Mouse (Mus musculus): ENCODE results near the gene Nipal1. TPM values are rescaled to one million over a fixed set of nuclear protein-coding genes. Genes with fewer than 3 reads are reported as not detected.

The Nipal1 gene
- total and polyA plus RNA-seq, 3 experiments: not detected

DNA sequence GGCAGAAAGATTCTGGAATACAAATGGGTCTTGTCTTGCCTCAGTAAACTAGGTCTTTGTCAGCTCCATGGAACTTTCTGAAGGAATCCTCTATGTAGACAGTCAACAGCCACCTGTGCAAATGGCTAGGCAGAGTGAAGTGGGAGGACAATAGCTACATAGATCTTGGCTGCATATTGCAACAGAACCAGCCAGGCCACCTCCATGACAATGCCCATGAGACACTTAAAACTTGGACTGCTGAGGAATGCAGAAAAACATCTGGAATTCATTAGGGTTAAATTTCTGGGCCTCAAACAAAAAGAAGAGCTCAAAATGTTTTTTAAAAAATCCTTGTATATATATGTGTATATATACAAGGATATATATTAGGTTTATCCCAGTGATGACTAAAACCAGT is 54.6 kb downstream of the Nipal1 start:
- H3K4me2 ChIP-seq (ENCODE audit: insufficient read depth, low read depth, poor library complexity, severe bottlenecking): no peak overlapping the region
- dilution Hi-C loops (cut with MboI; ENCODE audit: extremely low pct_ligation_motif_present, extremely low pct_unique_long_range_greater_than_20kb, low sequenced_read_pairs): no loop called here

DNA sequence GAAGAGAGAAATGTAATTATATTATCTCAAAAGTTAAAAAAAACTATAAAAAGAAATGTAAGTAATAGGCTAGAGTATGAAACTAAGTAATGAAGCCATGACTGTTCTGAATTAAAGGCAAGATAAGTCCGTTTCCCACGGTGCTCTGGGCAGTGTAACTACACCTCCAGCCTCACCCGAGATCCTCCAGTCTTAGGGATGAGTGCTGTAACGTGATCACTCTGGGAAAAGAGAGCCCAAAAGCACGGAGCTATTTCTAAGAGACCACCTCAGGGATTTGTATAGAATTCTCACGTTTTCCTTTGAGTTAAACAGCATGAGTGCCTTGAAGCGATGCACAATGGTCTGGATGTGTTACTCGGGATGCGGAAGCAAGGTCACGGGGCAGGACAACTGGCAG is 58.5 kb downstream of the Nipal1 start:
- no peaks in the 10 kb centered on the region for H3K79me2 ChIP-seq (replicated peaks; ENCODE audit: control insufficient read depth, extremely low read depth, insufficient read depth, poor library complexity, severe bottlenecking)
- H3K4me3 ChIP-seq (replicated peaks in 1 of 3; ENCODE audit: low read depth in 2 of 3, low read length in 2 of 3, poor library complexity in 1 of 3): no peak overlapping the region
- H3K27me3 ChIP-seq (replicated peaks): no peaks in the 10 kb centered on the region
- no peak overlapping the region for H3K4me2 ChIP-seq (ENCODE audit: insufficient read depth, low read depth, poor library complexity, severe bottlenecking)
- H3K4me1 ChIP-seq (ENCODE audit: control insufficient read depth in 1 of 2, insufficient read depth in 2 of 2): no peaks in the 10 kb centered on the region
- H3K9me3 ChIP-seq (replicated peaks; ENCODE audit: low read length): peaks cover 3% of the 10 kb centered on the region
- TF ChIP-seq IRF4 (IDR thresholded peaks at IDR 0.05; ENCODE audit: low read depth, low read length) (no peak), NELFE (IDR thresholded peaks at IDR 0.05; ENCODE audit: low read depth, low read length) (no peak), ZMIZ1 (IDR thresholded peaks at IDR 0.05; ENCODE audit: low read depth, low read length) (no peak), E2F4 (IDR thresholded peaks at IDR 0.05; ENCODE audit: insufficient replicate concordance, low read depth, low read length) (no peak), HCFC1 (IDR thresholded peaks at IDR 0.05; ENCODE audit: low read depth, low read length) (no peak), CHD1 (IDR thresholded peaks at IDR 0.05; ENCODE audit: low read depth, low read length) (no peak), SMC3 (IDR thresholded peaks at IDR 0.05; ENCODE audit: low read depth, low read length) (no peak), ETS1 (conservative IDR thresholded peaks at IDR 0.05; ENCODE audit: low read depth, low read length) (no peak)
- no peaks in the 10 kb centered on the region for H3K36me3 ChIP-seq (replicated peaks in 1 of 2; ENCODE audit: control insufficient read depth in 1 of 2, insufficient read depth in 1 of 2, low read length in 1 of 2)
- in situ Hi-C loops (cut with MboI; ENCODE audit: low pct_ligation_motif_present, low pct_unique_long_range_greater_than_20kb, low sequenced_read_pairs): loop anchor here (25.0 kb wide), 1 partner anchor 369 kb away; no protein-coding TSS in a partner anchor
- dilution Hi-C loops (cut with MboI; ENCODE audit: extremely low pct_ligation_motif_present, extremely low pct_unique_long_range_greater_than_20kb, low sequenced_read_pairs): no loop called here
- DNase-seq (ENCODE audit: extremely low read depth): no peak
- no peak overlapping the region for H3K9ac ChIP-seq (ENCODE audit: insufficient read depth, low read depth)
- no peak overlapping the region for H3K27ac ChIP-seq (ENCODE audit: insufficient read depth, low read depth)

More for the DNA sequence above, 54.6 kb downstream of the Nipal1 start:
- in situ Hi-C loops (cut with MboI; ENCODE audit: low pct_ligation_motif_present, low pct_unique_long_range_greater_than_20kb, low sequenced_read_pairs): loop anchor here (25.0 kb wide), 1 partner anchor 365 kb away; no protein-coding TSS in a partner anchor
- Histone ChIP-seq H3K9ac (ENCODE audit: insufficient read depth, low read depth) (no peak overlapping the region), H3K79me2 (replicated peaks; ENCODE audit: control insufficient read depth, extremely low read depth, insufficient read depth, poor library complexity, severe bottlenecking) (no peaks in the 10 kb centered on the region), H3K9me3 (replicated peaks; ENCODE audit: low read length) (peaks cover 3% of the 10 kb centered on the region), H3K27me3 (replicated peaks) (no peaks in the 10 kb centered on the region), H3K27ac (ENCODE audit: insufficient read depth, low read depth) (no peak overlapping the region), H3K4me1 (ENCODE audit: control insufficient read depth in 1 of 2, insufficient read depth in 2 of 2) (peaks cover 0 to 7% of the 10 kb centered on the region in 2 experiments; a peak in 2 of 4 replicates), H3K4me3 (replicated peaks in 1 of 3; ENCODE audit: low read depth in 2 of 3, low read length in 2 of 3, poor library complexity in 1 of 3) (no peak overlapping the region), H3K36me3 (replicated peaks in 1 of 2; ENCODE audit: control insufficient read depth in 1 of 2, insufficient read depth in 1 of 2, low read length in 1 of 2) (no peaks in the 10 kb centered on the region)
- no peak for DNase-seq (ENCODE audit: extremely low read depth)
- TF ChIP-seq UBTF (IDR thresholded peaks at IDR 0.05; ENCODE audit: low read depth, low read length) (no peak), TCF12 (IDR thresholded peaks at IDR 0.05; ENCODE audit: low read depth, low read length) (no peak), ZKSCAN1 (IDR thresholded peaks at IDR 0.05; ENCODE audit: borderline replicate concordance, low read depth, low read length) (no peak), CHD2 (IDR thresholded peaks at IDR 0.05; ENCODE audit: low read length) (no peak), ELF1 (IDR thresholded peaks at IDR 0.05; ENCODE audit: low read depth, low read length) (no peak)

DNA sequence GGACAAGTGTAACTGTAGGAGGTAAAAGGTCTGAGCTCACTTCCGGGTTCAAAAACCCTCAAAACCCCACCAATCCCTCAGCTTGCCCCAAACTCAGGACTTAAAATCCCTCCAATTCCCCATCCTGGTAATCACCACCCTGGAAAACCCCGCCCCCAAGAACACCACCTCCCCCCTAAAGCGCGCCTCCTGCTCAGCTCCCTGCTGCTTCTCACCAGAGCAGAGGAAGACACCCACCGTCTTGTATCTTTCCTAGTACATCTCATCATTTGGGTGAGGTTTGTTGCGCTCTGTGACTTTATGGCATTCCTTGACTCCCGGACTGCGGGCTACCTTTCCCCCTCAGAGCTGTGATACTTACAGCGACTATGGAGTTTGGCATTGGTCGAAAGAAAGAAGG is 59.1 kb downstream of the Nipal1 start:
- H3K27me3 ChIP-seq (replicated peaks): no peaks in the 10 kb centered on the region
- dilution Hi-C loops (cut with MboI; ENCODE audit: extremely low pct_ligation_motif_present, extremely low pct_unique_long_range_greater_than_20kb, low sequenced_read_pairs): no loop called here
- peaks cover 3% of the 10 kb centered on the region for H3K9me3 ChIP-seq (replicated peaks; ENCODE audit: low read length)
- no peak overlapping the region for H3K9ac ChIP-seq (ENCODE audit: insufficient read depth, low read depth)
- no peaks in the 10 kb centered on the region for H3K36me3 ChIP-seq (replicated peaks in 1 of 2; ENCODE audit: control insufficient read depth in 1 of 2, insufficient read depth in 1 of 2, low read length in 1 of 2)
- H3K27ac ChIP-seq (ENCODE audit: insufficient read depth, low read depth): no peak overlapping the region
- no peak overlapping the region for H3K4me2 ChIP-seq (ENCODE audit: insufficient read depth, low read depth, poor library complexity, severe bottlenecking)
- H3K4me3 ChIP-seq (replicated peaks in 1 of 3; ENCODE audit: low read depth in 2 of 3, low read length in 2 of 3, poor library complexity in 1 of 3): no peak overlapping the region
- in situ Hi-C loops (cut with MboI; ENCODE audit: low pct_ligation_motif_present, low pct_unique_long_range_greater_than_20kb, low sequenced_read_pairs): loop anchor here (25.0 kb wide), 1 partner anchor 369 kb away; no protein-coding TSS in a partner anchor
- no peaks in the 10 kb centered on the region for H3K79me2 ChIP-seq (replicated peaks; ENCODE audit: control insufficient read depth, extremely low read depth, insufficient read depth, poor library complexity, severe bottlenecking)
- no peak for DNase-seq (ENCODE audit: extremely low read depth)
- no peak for TF ChIP-seq PAX5 (IDR thresholded peaks at IDR 0.05; ENCODE audit: low read length)
- no peak for TF ChIP-seq ZC3H11A (IDR thresholded peaks at IDR 0.05; ENCODE audit: low read depth, low read length)
- no peak for TF ChIP-seq MEF2A (IDR thresholded peaks at IDR 0.05; ENCODE audit: borderline replicate concordance, low read depth, low read length)
- no peak for TF ChIP-seq HCFC1 (IDR thresholded peaks at IDR 0.05; ENCODE audit: low read depth, low read length)
- no peak for TF ChIP-seq RAD21 (IDR thresholded peaks at IDR 0.05; ENCODE audit: low read depth, low read length)
- no peak for TF ChIP-seq BHLHE40 (IDR thresholded peaks at IDR 0.05; ENCODE audit: low read depth, low read length)
- TF ChIP-seq MAZ (IDR thresholded peaks at IDR 0.05; ENCODE audit: low read depth, low read length): no peak
- no peak for TF ChIP-seq POLR2A (IDR thresholded peaks at IDR 0.05; ENCODE audit: low read depth, low read length)
- no peak for TF ChIP-seq MAFK (IDR thresholded peaks at IDR 0.05; ENCODE audit: insufficient replicate concordance, low read length)
- no peak for TF ChIP-seq CHD1 (IDR thresholded peaks at IDR 0.05; ENCODE audit: low read depth, low read length)
- no peak for TF ChIP-seq JUND (conservative IDR thresholded peaks at IDR 0.05; ENCODE audit: low read depth, low read length)
- TF ChIP-seq UBTF (IDR thresholded peaks at IDR 0.05; ENCODE audit: low read depth, low read length): no peak
- no peak for TF ChIP-seq ZMIZ1 (IDR thresholded peaks at IDR 0.05; ENCODE audit: low read depth, low read length)
- no peak for TF ChIP-seq USF1 (IDR thresholded peaks at IDR 0.05; ENCODE audit: low read depth, low read length)
- no peak for TF ChIP-seq MYC (IDR thresholded peaks at IDR 0.05; ENCODE audit: low read depth, low read length)
- TF ChIP-seq KAT2A (IDR thresholded peaks at IDR 0.05; ENCODE audit: insufficient replicate concordance, low read length): no peak
- H3K4me1 ChIP-seq (ENCODE audit: control insufficient read depth in 1 of 2, insufficient read depth in 2 of 2): no peaks in the 10 kb centered on the region

Data from CH12.LX (cell line).